Mouse (Mus musculus): Measurements from ENCODE around the gene Farp2. TPM values are rescaled to one million over a fixed set of nuclear protein-coding genes. Genes with fewer than 3 reads are reported as not detected.

Gene Farp2
- polyA plus RNA-seq, 1 experiment, result not detected

- H3K4me1 ChIP-seq (ENCODE audit: control insufficient read depth), result no peaks in the 10 kb centered on the region
- no peaks in the 10 kb centered on the region for H3K27me3 ChIP-seq (ENCODE audit: control insufficient read depth)
- TF ChIP-seq GATA1 (IDR thresholded peaks at IDR 0.05; ENCODE audit: low read length) (no peak), TAL1 (IDR thresholded peaks at IDR 0.05; ENCODE audit: low read length) (no peak)
- no peaks in the 10 kb centered on the region for H3K9me3 ChIP-seq (ENCODE audit: control insufficient read depth, low read length)
- no peak overlapping the region for H3K4me3 ChIP-seq (replicated peaks)
- H3K36me3 ChIP-seq (ENCODE audit: control insufficient read depth), result no peaks in the 10 kb centered on the region
Measured at GRCm38 (mm10) chr1:93588346-93588745, 76.5 kb downstream of the Farp2 start.

GRCm38 (mm10) chr1:93593960-93594359 lies 82.1 kb downstream of the Farp2 start:
- no peaks in the 10 kb centered on the region for H3K4me1 ChIP-seq (ENCODE audit: control insufficient read depth)
- H3K4me3 ChIP-seq (replicated peaks), result no peak overlapping the region
- no peaks in the 10 kb centered on the region for H3K9me3 ChIP-seq (ENCODE audit: control insufficient read depth, low read length)
- no peaks in the 10 kb centered on the region for H3K27me3 ChIP-seq (ENCODE audit: control insufficient read depth)
- no peak for TF ChIP-seq TAL1 (IDR thresholded peaks at IDR 0.05; ENCODE audit: low read length)
- no peak for TF ChIP-seq GATA1 (IDR thresholded peaks at IDR 0.05; ENCODE audit: low read length)
- H3K36me3 ChIP-seq (ENCODE audit: control insufficient read depth), result no peaks in the 10 kb centered on the region

- H3K36me3 ChIP-seq (ENCODE audit: control insufficient read depth), result no peaks in the 10 kb centered on the region
- H3K4me3 ChIP-seq (replicated peaks), result no peak overlapping the region
- no peaks in the 10 kb centered on the region for H3K27me3 ChIP-seq (ENCODE audit: control insufficient read depth)
- H3K4me1 ChIP-seq (ENCODE audit: control insufficient read depth), result no peaks in the 10 kb centered on the region
- H3K9me3 ChIP-seq (ENCODE audit: control insufficient read depth, low read length), result no peaks in the 10 kb centered on the region
- TF ChIP-seq TAL1 (IDR thresholded peaks at IDR 0.05; ENCODE audit: low read length) (no peak), GATA1 (IDR thresholded peaks at IDR 0.05; ENCODE audit: low read length) (no peak)
Measured at GRCm38 (mm10) chr1:93595916-93596315, 84.0 kb downstream of the Farp2 start.

- no peaks in the 10 kb centered on the region for H3K36me3 ChIP-seq (ENCODE audit: control insufficient read depth)
- TF ChIP-seq TAL1 (IDR thresholded peaks at IDR 0.05; ENCODE audit: low read length), result no peak
- no peak for TF ChIP-seq GATA1 (IDR thresholded peaks at IDR 0.05; ENCODE audit: low read length)
- H3K4me3 ChIP-seq (replicated peaks), result no peak overlapping the region
- no peaks in the 10 kb centered on the region for H3K9me3 ChIP-seq (ENCODE audit: control insufficient read depth, low read length)
- no peaks in the 10 kb centered on the region for H3K4me1 ChIP-seq (ENCODE audit: control insufficient read depth)
- H3K27me3 ChIP-seq (ENCODE audit: control insufficient read depth), result no peaks in the 10 kb centered on the region
Measured at GRCm38 (mm10) chr1:93602911-93603310, 91.0 kb downstream of the Farp2 start.

GRCm38 (mm10) chr1:93603921-93604320 lies 92.0 kb downstream of the Farp2 start:
- no peaks in the 10 kb centered on the region for H3K9me3 ChIP-seq (ENCODE audit: control insufficient read depth, low read length)
- no peaks in the 10 kb centered on the region for H3K27me3 ChIP-seq (ENCODE audit: control insufficient read depth)
- H3K36me3 ChIP-seq (ENCODE audit: control insufficient read depth), result no peaks in the 10 kb centered on the region
- H3K4me3 ChIP-seq (replicated peaks), result no peak overlapping the region
- TF ChIP-seq TAL1 (IDR thresholded peaks at IDR 0.05; ENCODE audit: low read length), result no peak
- H3K4me1 ChIP-seq (ENCODE audit: control insufficient read depth), result no peaks in the 10 kb centered on the region

- no peak for TF ChIP-seq TAL1 (IDR thresholded peaks at IDR 0.05; ENCODE audit: low read length)
- TF ChIP-seq GATA1 (IDR thresholded peaks at IDR 0.05; ENCODE audit: low read length), result no peak
- no peaks in the 10 kb centered on the region for H3K9me3 ChIP-seq (ENCODE audit: control insufficient read depth, low read length)
- H3K4me3 ChIP-seq (replicated peaks), result no peak overlapping the region
- H3K27me3 ChIP-seq (ENCODE audit: control insufficient read depth), result no peaks in the 10 kb centered on the region
- H3K4me1 ChIP-seq (ENCODE audit: control insufficient read depth), result no peaks in the 10 kb centered on the region
- H3K36me3 ChIP-seq (ENCODE audit: control insufficient read depth), result no peaks in the 10 kb centered on the region
Measured at GRCm38 (mm10) chr1:93607090-93608083, 95.5 kb downstream of the Farp2 start.

- Histone ChIP-seq H3K4me3 (replicated peaks) (no peak overlapping the region), H3K9me3 (ENCODE audit: control insufficient read depth, low read length) (no peaks in the 10 kb centered on the region), H3K36me3 (ENCODE audit: control insufficient read depth) (no peaks in the 10 kb centered on the region), H3K27me3 (ENCODE audit: control insufficient read depth) (no peaks in the 10 kb centered on the region), H3K4me1 (ENCODE audit: control insufficient read depth) (no peaks in the 10 kb centered on the region)
- no peak for TF ChIP-seq TAL1 (IDR thresholded peaks at IDR 0.05; ENCODE audit: low read length)
- no peak for TF ChIP-seq GATA1 (IDR thresholded peaks at IDR 0.05; ENCODE audit: low read length)
Measured at GRCm38 (mm10) chr1:93608696-93609245, 96.9 kb downstream of the Farp2 start.

GRCm38 (mm10) chr1:93609762-93610161 lies 97.9 kb downstream of the Farp2 start:
- TF ChIP-seq TAL1 (IDR thresholded peaks at IDR 0.05; ENCODE audit: low read length) (no peak), GATA1 (IDR thresholded peaks at IDR 0.05; ENCODE audit: low read length) (no peak)
- Histone ChIP-seq H3K27me3 (ENCODE audit: control insufficient read depth) (no peaks in the 10 kb centered on the region), H3K4me1 (ENCODE audit: control insufficient read depth) (no peaks in the 10 kb centered on the region), H3K9me3 (ENCODE audit: control insufficient read depth, low read length) (no peaks in the 10 kb centered on the region), H3K36me3 (ENCODE audit: control insufficient read depth) (no peaks in the 10 kb centered on the region), H3K4me3 (replicated peaks) (no peak overlapping the region)

- TF ChIP-seq GATA1 (IDR thresholded peaks at IDR 0.05; ENCODE audit: low read length) (no peak), TAL1 (IDR thresholded peaks at IDR 0.05; ENCODE audit: low read length) (no peak)
- Histone ChIP-seq H3K27me3 (ENCODE audit: control insufficient read depth) (no peaks in the 10 kb centered on the region), H3K36me3 (ENCODE audit: control insufficient read depth) (peaks cover 28% of the 10 kb centered on the region), H3K9me3 (ENCODE audit: control insufficient read depth, low read length) (no peaks in the 10 kb centered on the region), H3K4me1 (ENCODE audit: control insufficient read depth) (peaks cover 12% of the 10 kb centered on the region), H3K4me3 (replicated peaks) (no peak overlapping the region)
Measured at GRCm38 (mm10) chr1:93618059-93618748, 106.3 kb downstream of the Farp2 start.

Data from erythroblast, embryonic 14.5 days (primary cell).